Mouse (Mus musculus) testis, adult 2 months (tissue): ENCODE data around the gene Ypel1.

Experiments
- CTCF ChIP-seq: fragments of 200-500 bp; IDR thresholded peaks from 2 replicates; pipeline ENCODE4 v1.5.1; 2012; ENCODE audit warnings: low read depth, mild to moderate bottlenecking, inconsistent platforms, low read length, moderate library complexity; ENCODE audit not compliant: control insufficient read depth, insufficient read depth, insufficient replicate concordance
- POLR2A ChIP-seq: fragments of 200-500 bp; IDR thresholded peaks from 2 replicates; pipeline ENCODE4 v1.6.1; 2012; ENCODE audit warnings: low read depth, mild to moderate bottlenecking, inconsistent platforms, low read length, moderate library complexity; ENCODE audit not compliant: control insufficient read depth

DNA sequence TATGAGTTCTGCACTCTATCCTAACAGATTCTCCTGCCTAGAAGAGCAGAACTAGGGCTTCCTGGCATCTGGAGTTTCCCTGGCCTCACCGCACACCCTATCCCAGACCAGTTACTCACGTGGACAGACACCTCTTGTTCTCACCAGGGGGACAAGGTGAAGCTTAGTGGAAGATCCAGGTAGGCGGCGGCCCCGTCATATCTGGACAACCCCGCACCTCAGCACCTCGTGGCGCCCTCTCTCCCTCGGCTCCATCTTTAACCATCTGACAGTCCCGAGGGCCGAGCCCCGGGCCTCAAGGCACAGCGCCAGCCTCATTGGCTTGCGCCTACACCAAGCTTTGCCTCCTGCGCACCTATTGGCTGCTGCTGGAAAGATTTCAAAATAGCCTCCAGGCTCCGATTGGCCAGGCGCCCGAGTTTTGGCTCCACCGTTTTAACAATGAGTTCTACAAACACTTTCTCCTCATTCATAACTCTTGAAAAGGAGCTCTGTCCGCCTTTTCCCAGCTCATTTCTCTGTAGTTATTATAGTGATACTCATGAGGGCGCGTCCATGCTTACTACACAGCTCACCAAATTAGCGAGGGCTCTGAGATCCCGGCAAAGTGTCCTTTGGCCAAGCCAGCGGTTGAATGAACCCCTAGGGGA, 55.5 kb downstream of the Ypel1 start, which contains the start of gene 2610318N02Rik:
- no peak for TF ChIP-seq CTCF
- no peak for TF ChIP-seq POLR2A
